Mouse (Mus musculus) hindbrain, embryonic 16.5 days (tissue): ENCODE measurements around the gene Cmbl. TPM values are rescaled to one million over a fixed set of nuclear protein-coding genes. Genes with fewer than 3 reads are reported as not detected.

ENCODE experiments used
- ATAC-seq: fragments of 200-750 bp; cut with Nextera tagmentation; 2 replicates; pipeline ENCODE4 v1.8.0; 2017; ENCODE audit warnings: moderate TSS enrichment, moderate library complexity
- H3K27ac ChIP-seq: fragments of 300-500 bp; sonication (generic); 2 replicates; pipeline ENCODE4 v1.5.1; 2014; ENCODE audit warnings: low read depth, mild to moderate bottlenecking, control low read depth, low read length, moderate library complexity
- H3K27me3 ChIP-seq: fragments of 300-500 bp; sonication (generic); replicated peaks from 2 replicates; pipeline ENCODE4 v1.6.1; 2014; ENCODE audit warnings: low read length; ENCODE audit not compliant: control insufficient read depth, insufficient read depth
- H3K36me3 ChIP-seq: fragments of 300-500 bp; sonication (generic); 2 replicates; pipeline ENCODE4 v1.6.1; 2014; ENCODE audit warnings: mild to moderate bottlenecking, low read length, moderate library complexity, mixed read lengths; ENCODE audit not compliant: control insufficient read depth, insufficient read depth
- H3K4me1 ChIP-seq: fragments of 300-500 bp; sonication (generic); 2 replicates; pipeline ENCODE4 v1.6.1; 2014; ENCODE audit warnings: low read depth, low read length; ENCODE audit not compliant: control insufficient read depth, insufficient read depth
- H3K4me2 ChIP-seq: fragments of 300-500 bp; sonication (generic); 2 replicates; pipeline ENCODE4 v1.6.1; 2014; ENCODE audit warnings: mild to moderate bottlenecking, low read length, control low read depth, moderate library complexity
- H3K4me3 ChIP-seq: fragments of 300-500 bp; sonication (generic); 2 replicates; pipeline ENCODE4 v1.5.1; 2014; ENCODE audit warnings: mild to moderate bottlenecking, low read length, control low read depth, moderate library complexity
- H3K9ac ChIP-seq: fragments of 300-500 bp; sonication (generic); 2 replicates; pipeline ENCODE4 v1.6.1; 2014; ENCODE audit warnings: low read depth, mild to moderate bottlenecking, control low read depth, low read length, moderate library complexity
- H3K9me3 ChIP-seq: fragments of 300-500 bp; sonication (generic); 2 replicates; pipeline ENCODE4 v1.6.1; 2014; ENCODE audit warnings: mild to moderate bottlenecking, low read length, moderate library complexity; ENCODE audit not compliant: control insufficient read depth
- WGBS: fragments of 180-500 bp; shearing (Covaris S2); extraction: QIAGEN DNeasy Blood & Tissue Kit; methylation state at CpG from one replicate; pipeline ENCODE4 v1.1.7; 2014; 5-methylcytosine and 5-hydroxymethylcytosine counted together
- polyA plus RNA-seq: library from polyadenylated mRNA; unstranded; fragments of >200 nt; fragmentation: Nextera tagmentation; extraction: Ambion mirVana; gene quantifications from 2 replicates; pipeline ENCODE4 v1.2.1, GENCODE M21; 2015

Cmbl gene
- polyA plus RNA-seq, 1 experiment from 2014 or later: 17.1 TPM

DNA sequence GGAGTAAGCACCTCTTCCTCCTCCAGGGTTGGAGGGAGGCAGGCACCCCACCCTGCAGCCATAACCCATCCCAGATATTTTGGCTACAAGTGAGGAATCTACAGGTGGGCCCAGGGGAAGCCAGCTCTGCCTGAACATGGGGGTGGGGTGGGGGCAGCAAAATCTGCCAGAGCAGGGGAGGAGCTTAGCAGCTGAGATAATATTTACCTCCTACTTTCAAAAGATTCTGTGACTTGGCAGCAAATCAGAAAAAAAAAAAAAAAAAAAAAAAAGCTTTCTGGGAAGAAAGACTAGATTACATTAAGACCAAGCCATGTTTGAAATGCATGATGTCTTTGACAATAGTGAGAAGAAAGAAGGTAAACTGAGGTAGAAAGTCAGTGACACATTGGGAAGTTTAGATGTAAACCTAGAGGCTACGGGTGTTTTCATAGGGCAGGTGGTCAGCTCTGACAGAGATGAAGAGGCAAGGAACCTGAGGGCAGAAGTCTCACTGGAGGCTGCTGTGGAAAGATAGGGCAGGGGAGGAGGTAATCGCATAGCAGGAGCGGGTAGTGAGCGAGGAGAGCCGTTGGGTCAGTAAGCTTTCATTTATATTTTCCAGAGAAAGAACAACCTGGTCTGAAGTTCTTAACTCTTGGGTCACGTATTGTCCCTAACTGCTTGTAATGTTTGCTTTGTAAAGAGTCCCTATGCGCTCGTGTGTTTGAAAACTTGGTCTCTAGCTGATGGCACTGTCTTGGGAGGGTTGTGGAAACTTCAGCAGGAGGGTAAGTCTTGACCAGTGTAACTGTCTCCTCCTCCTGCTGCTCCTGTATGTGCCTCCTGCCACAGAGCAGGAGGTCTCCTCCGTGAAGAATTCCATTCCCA, 25.3 kb upstream of the Cmbl start:
- 75% methylated on average over 9 of the region's 9 CpGs for WGBS
- Histone ChIP-seq H3K27ac (no peak overlapping the region), H3K4me2 (no peak overlapping the region), H3K36me3 (no peaks in the 10 kb centered on the region), H3K4me1 (peaks cover 11% of the 10 kb centered on the region), H3K4me3 (no peak overlapping the region), H3K9ac (no peak overlapping the region), H3K27me3 (no peaks in the 10 kb centered on the region), H3K9me3 (no peaks in the 10 kb centered on the region)
- no peak for ATAC-seq

DNA sequence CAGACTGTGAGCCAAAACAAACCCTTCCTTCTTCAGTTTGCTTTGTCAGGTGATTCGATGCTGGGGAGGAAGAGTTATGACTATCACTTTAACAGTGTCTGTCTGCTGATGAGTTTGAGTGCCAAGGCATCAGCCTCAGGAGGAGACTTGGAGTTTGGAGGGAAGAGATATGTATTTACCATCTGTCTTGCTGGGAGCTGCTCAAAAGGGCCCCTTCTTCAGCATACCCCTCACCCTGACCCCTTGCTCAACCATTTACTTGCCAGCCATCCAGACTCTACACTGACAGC, 24.7 kb upstream of the Cmbl start:
- H3K4me1 ChIP-seq: peaks cover 11% of the 10 kb centered on the region
- no peaks in the 10 kb centered on the region for H3K36me3 ChIP-seq
- no peak for ATAC-seq
- no peak overlapping the region for H3K4me3 ChIP-seq
- H3K9ac ChIP-seq: no peak overlapping the region
- no peaks in the 10 kb centered on the region for H3K27me3 ChIP-seq
- H3K27ac ChIP-seq: no peak overlapping the region
- no peaks in the 10 kb centered on the region for H3K9me3 ChIP-seq
- H3K4me2 ChIP-seq: no peak overlapping the region
- 67% methylated on average over 1 of the region's 1 CpGs for WGBS

DNA sequence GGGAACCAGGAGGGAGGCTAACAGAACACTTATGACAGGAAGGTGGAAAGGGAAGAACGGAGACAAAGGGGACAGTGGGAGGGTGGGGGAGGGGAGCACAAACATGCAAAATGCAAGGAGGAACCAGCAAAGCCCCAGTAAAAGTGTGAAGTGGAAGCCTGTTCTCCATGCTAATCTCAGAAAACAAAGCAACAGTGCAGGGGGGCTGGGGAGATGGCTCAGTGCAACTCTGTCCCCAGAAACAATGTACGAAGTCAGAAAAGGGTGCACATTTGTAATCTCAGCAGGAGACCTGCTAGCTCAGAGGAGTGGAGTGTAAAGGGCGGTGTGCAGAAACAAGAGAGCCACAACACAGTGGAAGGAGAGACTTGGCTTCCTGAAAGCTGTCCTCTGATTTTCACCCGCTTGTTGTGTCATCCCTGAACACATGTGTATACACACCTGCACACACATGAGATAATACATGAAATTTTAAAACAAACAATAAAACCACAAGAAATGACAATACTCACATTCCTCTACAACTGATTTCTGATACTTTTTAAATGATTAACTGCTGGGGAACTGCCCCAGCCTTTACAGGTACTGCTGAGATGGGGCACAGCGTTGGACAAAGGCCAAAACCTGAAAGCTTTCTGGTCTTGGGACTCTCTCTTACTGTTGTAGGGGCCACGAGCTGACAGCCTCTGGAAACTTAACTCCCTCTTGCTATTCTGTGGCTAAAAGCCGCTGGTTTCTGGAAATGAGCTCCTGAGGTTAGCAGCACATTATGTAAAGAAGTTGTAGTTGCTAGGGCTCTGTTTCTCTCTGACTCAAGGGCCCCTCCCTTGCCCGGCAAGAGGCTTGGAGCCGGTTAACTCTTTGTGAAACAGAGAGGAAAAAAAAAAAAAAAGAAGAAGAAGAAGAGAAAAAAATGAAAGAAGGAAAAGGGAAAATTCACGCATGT, 22.9 kb upstream of the Cmbl start:
- peaks cover 8% of the 10 kb centered on the region for H3K4me1 ChIP-seq
- H3K9me3 ChIP-seq: no peaks in the 10 kb centered on the region
- ATAC-seq: no peak
- no peak overlapping the region for H3K9ac ChIP-seq
- no peak overlapping the region for H3K27ac ChIP-seq
- no peaks in the 10 kb centered on the region for H3K36me3 ChIP-seq
- H3K4me2 ChIP-seq: 0 out of 2 replicates have a peak overlapping the region, but pooled peaks have one; percentile 14
- no peaks in the 10 kb centered on the region for H3K27me3 ChIP-seq
- H3K4me3 ChIP-seq: no peak overlapping the region
- 7% methylated on average over 10 of the region's 10 CpGs for WGBS

DNA sequence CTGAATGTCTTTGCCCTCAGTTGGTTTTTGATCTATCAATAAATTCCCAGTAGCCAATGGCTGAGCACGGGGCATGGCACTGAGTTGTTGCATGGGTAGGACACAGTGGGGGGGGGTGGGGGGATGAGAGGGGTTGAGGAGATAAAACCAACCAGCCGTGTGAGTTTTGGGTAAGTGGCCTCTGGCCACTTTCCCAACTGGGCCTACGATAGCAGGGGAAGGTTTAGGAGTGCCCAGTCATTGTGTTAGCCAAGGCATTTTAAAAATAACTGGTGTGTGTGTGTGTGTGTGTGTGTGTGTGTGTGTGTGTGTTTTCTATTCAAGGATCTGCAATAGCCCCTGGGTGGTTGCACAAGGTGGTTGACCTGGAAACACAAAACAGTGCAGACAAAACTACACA, 21.9 kb upstream of the Cmbl start:
- Histone ChIP-seq H3K4me3 (no peak overlapping the region), H3K27me3 (no peaks in the 10 kb centered on the region)

DNA sequence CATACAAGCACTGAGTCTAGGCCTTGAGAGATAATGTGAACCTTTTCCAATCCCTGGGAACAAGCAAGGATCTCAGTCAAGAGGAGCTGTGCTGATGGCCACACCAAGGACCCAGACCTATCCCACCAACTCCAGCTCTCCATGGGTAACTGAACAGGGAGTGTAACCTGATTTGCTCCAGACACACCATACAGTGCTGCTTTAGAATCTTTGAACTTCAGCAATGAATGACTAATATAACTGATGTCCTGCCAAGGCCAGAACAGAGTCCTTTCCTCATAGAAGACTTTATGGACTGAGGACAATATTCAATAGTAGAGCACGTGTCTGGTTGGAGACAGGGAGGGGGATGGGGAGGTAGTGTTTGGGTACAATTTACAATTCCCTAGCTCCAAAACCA, 20.1 kb upstream of the Cmbl start:
- Histone ChIP-seq H3K36me3 (no peaks in the 10 kb centered on the region), H3K27ac (no peak overlapping the region), H3K4me3 (no peak overlapping the region), H3K9me3 (no peaks in the 10 kb centered on the region), H3K27me3 (no peaks in the 10 kb centered on the region), H3K4me2 (no peak overlapping the region), H3K9ac (no peak overlapping the region), H3K4me1 (peaks cover 8% of the 10 kb centered on the region)
- WGBS: 70% methylated on average over 1 of the region's 1 CpGs
- no peak for ATAC-seq

More for the DNA sequence above, 21.9 kb upstream of the Cmbl start:
- no peak overlapping the region for H3K4me2 ChIP-seq
- H3K4me1 ChIP-seq: peaks cover 8% of the 10 kb centered on the region
- no peaks in the 10 kb centered on the region for H3K36me3 ChIP-seq
- no peak for ATAC-seq
- WGBS: 15% methylated on average over 3 of the region's 3 CpGs
- H3K9me3 ChIP-seq: no peaks in the 10 kb centered on the region
- no peak overlapping the region for H3K27ac ChIP-seq
- no peak overlapping the region for H3K9ac ChIP-seq

DNA sequence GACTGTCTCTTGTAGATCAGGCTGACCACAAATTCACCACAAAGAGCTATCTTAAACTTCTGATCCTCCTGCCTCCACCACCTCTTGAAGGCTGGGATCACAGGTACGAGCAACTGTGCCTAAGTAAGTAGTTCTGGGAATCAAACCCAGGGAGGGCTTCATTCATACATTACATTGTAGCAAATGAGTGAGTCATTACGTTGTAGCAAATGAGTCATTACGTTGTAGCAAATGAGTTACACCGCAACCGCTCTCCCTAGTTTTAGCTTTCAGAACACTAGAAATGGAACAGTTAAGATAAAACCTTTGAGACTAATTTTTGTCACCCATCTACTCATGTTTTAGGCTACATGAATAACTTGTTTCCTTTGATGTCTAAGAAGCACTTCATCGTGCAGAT, 18.9 kb upstream of the Cmbl start:
- no peak for ATAC-seq
- Histone ChIP-seq H3K9ac (no peak overlapping the region), H3K27ac (no peak overlapping the region), H3K27me3 (no peaks in the 10 kb centered on the region), H3K36me3 (no peaks in the 10 kb centered on the region), H3K4me1 (peaks cover 8% of the 10 kb centered on the region), H3K4me2 (no peak overlapping the region), H3K9me3 (no peaks in the 10 kb centered on the region), H3K4me3 (no peak overlapping the region)
- 83% methylated on average over 6 of the region's 6 CpGs for WGBS

DNA sequence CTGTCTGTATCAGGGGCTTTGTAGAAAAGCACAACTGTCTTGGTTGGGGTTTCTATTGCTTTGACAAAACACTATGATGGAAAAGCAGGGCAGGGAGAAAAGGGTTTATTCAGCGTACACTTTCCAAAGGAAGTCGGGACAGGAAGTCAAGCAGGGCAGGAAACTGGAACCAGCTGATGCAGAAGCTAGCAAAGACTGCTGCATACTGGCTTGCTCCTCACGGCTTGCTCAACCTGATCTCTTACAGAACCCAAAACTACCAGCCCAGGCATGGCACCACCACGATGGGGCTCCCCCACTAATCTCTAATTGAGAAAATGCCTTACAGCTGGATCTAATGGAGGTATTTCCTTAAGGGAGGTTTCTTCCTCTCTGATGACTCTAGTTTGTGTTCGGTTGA, 17.8 kb upstream of the Cmbl start:
- Histone ChIP-seq H3K9me3 (no peaks in the 10 kb centered on the region), H3K4me1 (peaks cover 2% of the 10 kb centered on the region), H3K9ac (no peak overlapping the region), H3K27ac (no peak overlapping the region), H3K4me3 (no peak overlapping the region), H3K36me3 (no peaks in the 10 kb centered on the region), H3K27me3 (no peaks in the 10 kb centered on the region), H3K4me2 (no peak overlapping the region)
- WGBS: 77% methylated on average over 5 of the region's 5 CpGs
- no peak for ATAC-seq

DNA sequence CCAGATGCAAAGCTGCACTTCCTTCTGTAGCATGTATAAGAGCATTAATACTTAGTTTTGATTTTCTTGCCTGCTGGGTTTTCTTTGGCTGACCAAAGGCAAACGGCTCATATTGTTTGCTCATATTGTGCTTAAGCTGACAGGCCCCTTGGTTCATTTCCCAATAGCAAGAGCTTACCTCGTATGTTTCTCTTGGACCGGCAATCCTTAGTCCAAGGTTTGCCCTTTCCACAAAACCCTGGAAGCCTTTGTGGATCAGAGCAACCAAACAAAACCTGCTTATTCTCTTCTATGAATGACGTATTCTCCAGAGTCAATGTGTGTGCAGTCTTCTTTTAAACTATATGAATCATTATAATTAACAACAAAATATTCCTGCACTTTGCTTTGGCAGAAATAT, 14.8 kb upstream of the Cmbl start:
- Histone ChIP-seq H3K9ac (no peak overlapping the region), H3K36me3 (no peaks in the 10 kb centered on the region), H3K4me2 (no peak overlapping the region), H3K9me3 (no peaks in the 10 kb centered on the region), H3K4me3 (no peak overlapping the region), H3K27ac (no peak overlapping the region), H3K4me1 (no peaks in the 10 kb centered on the region), H3K27me3 (no peaks in the 10 kb centered on the region)
- ATAC-seq: no peak
- 87% methylated on average over 4 of the region's 4 CpGs for WGBS

DNA sequence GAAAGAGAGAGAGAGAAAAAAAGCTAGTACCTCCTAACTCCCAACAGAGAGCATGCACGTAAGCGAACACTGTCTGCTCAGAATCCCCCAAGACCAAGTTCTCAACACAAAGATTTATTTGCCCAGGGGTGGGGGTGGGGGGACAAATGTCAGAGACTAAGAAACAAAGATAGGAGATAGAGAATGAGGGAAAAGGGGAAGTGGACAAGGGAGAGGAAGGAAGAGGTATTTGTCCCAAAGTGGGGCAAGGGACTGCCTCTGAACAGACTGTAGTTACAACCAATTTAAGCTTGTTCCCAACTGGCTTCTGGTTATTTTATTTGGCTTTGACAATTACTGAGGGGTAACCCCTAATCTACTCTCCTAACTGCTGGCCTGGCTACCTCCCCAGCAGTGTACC, 10.3 kb upstream of the Cmbl start:
- H3K4me1 ChIP-seq: no peaks in the 10 kb centered on the region
- WGBS: 81% methylated on average over 2 of the region's 2 CpGs
- no peaks in the 10 kb centered on the region for H3K27me3 ChIP-seq
- no peaks in the 10 kb centered on the region for H3K36me3 ChIP-seq
- ATAC-seq: no peak
- H3K9me3 ChIP-seq: no peaks in the 10 kb centered on the region
- no peak overlapping the region for H3K27ac ChIP-seq
- no peak overlapping the region for H3K9ac ChIP-seq
- H3K4me3 ChIP-seq: no peak overlapping the region
- H3K4me2 ChIP-seq: no peak overlapping the region
